Mouse (Mus musculus): ENCODE measurements around the gene Srebf1. TPM values are rescaled to one million over a fixed set of nuclear protein-coding genes. Genes with fewer than 3 reads are reported as not detected.

Gene Srebf1
- polyA plus RNA-seq, 1 experiment from 2014 or later: 50.9 TPM

GRCm38 (mm10) chr11:60185396-60186231 is 36.8 kb downstream of the Srebf1 start:
- 57% methylated on average over 20 of the region's 20 CpGs for WGBS
- peak overlapping the region; percentile 26; the same call in 1 of the 2 replicates for H3K9ac ChIP-seq
- no peak overlapping the region for H3K4me3 ChIP-seq
- H3K4me2 ChIP-seq: peak overlapping the region; percentile 14; the same call in 1 of the 2 replicates
- H3K27me3 ChIP-seq: no peaks in the 10 kb centered on the region
- H3K36me3 ChIP-seq: peaks cover 44% of the 10 kb centered on the region
- peaks cover 66% of the 10 kb centered on the region for H3K4me1 ChIP-seq (replicated peaks)
- no peaks in the 10 kb centered on the region for H3K9me3 ChIP-seq
- peak overlapping the region; percentile 87 for H3K27ac ChIP-seq (replicated peaks)
- ATAC-seq (ENCODE audit: low FRiP score, low read depth): peak; percentile 25; the same call in 1 of the 2 replicates

- H3K36me3 ChIP-seq: peaks cover 35% of the 10 kb centered on the region
- no peaks in the 10 kb centered on the region for H3K27me3 ChIP-seq
- ATAC-seq (ENCODE audit: low FRiP score, low read depth): peak; percentile 6; the same call in 1 of the 2 replicates
- WGBS: 17% methylated on average over 22 of the region's 22 CpGs
- H3K9ac ChIP-seq: peak overlapping the region; percentile 26
- no peak overlapping the region for H3K4me3 ChIP-seq
- H3K9me3 ChIP-seq: no peaks in the 10 kb centered on the region
- peak overlapping the region; percentile 14 for H3K4me2 ChIP-seq
- peak overlapping the region; percentile 87 for H3K27ac ChIP-seq (replicated peaks)
- H3K4me1 ChIP-seq (replicated peaks): peaks cover 72% of the 10 kb centered on the region
Measured at GRCm38 (mm10) chr11:60184346-60185325, 37.7 kb downstream of the Srebf1 start.

GRCm38 (mm10) chr11:60182741-60183140 is 39.6 kb downstream of the Srebf1 start:
- H3K9me3 ChIP-seq: no peaks in the 10 kb centered on the region
- peak; percentile 8 for ATAC-seq (ENCODE audit: low FRiP score, low read depth)
- peaks cover 90% of the 10 kb centered on the region for H3K4me1 ChIP-seq (replicated peaks)
- H3K4me2 ChIP-seq: peak overlapping the region; percentile 20
- peaks cover 21% of the 10 kb centered on the region for H3K36me3 ChIP-seq
- H3K9ac ChIP-seq: peak overlapping the region; percentile 27; the same call in 1 of the 2 replicates
- WGBS: 31% methylated on average over 2 of the region's 2 CpGs
- H3K4me3 ChIP-seq: no peak overlapping the region
- H3K27ac ChIP-seq (replicated peaks): peak overlapping the region; percentile 87
- H3K27me3 ChIP-seq: no peaks in the 10 kb centered on the region

- peaks cover 16% of the 10 kb centered on the region for H3K36me3 ChIP-seq
- H3K9ac ChIP-seq: peak overlapping the region; percentile 27; the same call in 1 of the 2 replicates
- 66% methylated on average over 12 of the region's 12 CpGs for WGBS
- H3K9me3 ChIP-seq: no peaks in the 10 kb centered on the region
- peak overlapping the region; percentile 20 for H3K4me2 ChIP-seq
- peak overlapping the region; percentile 87 for H3K27ac ChIP-seq (replicated peaks)
- peaks cover 91% of the 10 kb centered on the region for H3K4me1 ChIP-seq (replicated peaks)
- H3K4me3 ChIP-seq: no peak overlapping the region
- no peaks in the 10 kb centered on the region for H3K27me3 ChIP-seq
- ATAC-seq (ENCODE audit: low FRiP score, low read depth): no peak
Measured at GRCm38 (mm10) chr11:60182116-60182670, 40.2 kb downstream of the Srebf1 start.

- 0 out of 2 replicates have a peak overlapping the region, but pooled peaks have one; percentile 82 for H3K9ac ChIP-seq
- no peak for ATAC-seq (ENCODE audit: low FRiP score, low read depth)
- H3K36me3 ChIP-seq: no peaks in the 10 kb centered on the region
- no peaks in the 10 kb centered on the region for H3K9me3 ChIP-seq
- H3K4me1 ChIP-seq (replicated peaks): peaks cover 80% of the 10 kb centered on the region
- no peaks in the 10 kb centered on the region for H3K27me3 ChIP-seq
- peak overlapping the region; percentile 100 for H3K27ac ChIP-seq (replicated peaks)
- no peak overlapping the region for H3K4me3 ChIP-seq
- peak overlapping the region; percentile 92; the same call in 1 of the 2 replicates for H3K4me2 ChIP-seq
Measured at GRCm38 (mm10) chr11:60178506-60178905, 43.9 kb downstream of the Srebf1 start.

- Histone ChIP-seq H3K9me3 (no peaks in the 10 kb centered on the region), H3K36me3 (no peaks in the 10 kb centered on the region), H3K9ac (peak overlapping the region; percentile 82), H3K4me1 (replicated peaks) (peaks cover 80% of the 10 kb centered on the region), H3K4me2 (peak overlapping the region; percentile 92), H3K27me3 (no peaks in the 10 kb centered on the region), H3K4me3 (peak overlapping the region; percentile 68; the same call in 1 of the 2 replicates), H3K27ac (replicated peaks) (peak overlapping the region; percentile 100)
- WGBS: 48% methylated on average over 6 of the region's 6 CpGs
- ATAC-seq (ENCODE audit: low FRiP score, low read depth): no peak
Measured at GRCm38 (mm10) chr11:60178005-60178404, 44.4 kb downstream of the Srebf1 start.

GRCm38 (mm10) chr11:60176975-60177657 is 45.3 kb downstream of the Srebf1 start:
- H3K27ac ChIP-seq (replicated peaks): peak overlapping the region; percentile 100
- peak overlapping the region; percentile 68 for H3K4me3 ChIP-seq
- H3K9me3 ChIP-seq: no peaks in the 10 kb centered on the region
- no peaks in the 10 kb centered on the region for H3K36me3 ChIP-seq
- peak overlapping the region; percentile 82 for H3K9ac ChIP-seq
- peaks cover 77% of the 10 kb centered on the region for H3K4me1 ChIP-seq (replicated peaks)
- peak overlapping the region; percentile 92 for H3K4me2 ChIP-seq
- WGBS: 1% methylated on average over 42 of the region's 42 CpGs
- no peaks in the 10 kb centered on the region for H3K27me3 ChIP-seq
- ATAC-seq (ENCODE audit: low FRiP score, low read depth): peak; percentile 52

- ATAC-seq (ENCODE audit: low FRiP score, low read depth): peak; percentile 69
- 0% methylated on average over 63 of the region's 71 CpGs for WGBS
- peaks cover 74% of the 10 kb centered on the region for H3K4me1 ChIP-seq (replicated peaks)
Measured at GRCm38 (mm10) chr11:60176182-60176974, 46.0 kb downstream of the Srebf1 start.

GRCm38 (mm10) chr11:60175371-60176181 is 46.8 kb downstream of the Srebf1 start:
- Histone ChIP-seq H3K36me3 (no peaks in the 10 kb centered on the region), H3K9ac (peak overlapping the region; percentile 82), H3K27me3 (no peaks in the 10 kb centered on the region), H3K4me2 (peak overlapping the region; percentile 92), H3K27ac (replicated peaks) (peak overlapping the region; percentile 100), H3K9me3 (no peaks in the 10 kb centered on the region), H3K4me3 (peak overlapping the region; percentile 68), H3K4me1 (replicated peaks) (peaks cover 71% of the 10 kb centered on the region)
- WGBS: under 1% methylated on average over 60 of the region's 66 CpGs
- peak; percentile 61 for ATAC-seq (ENCODE audit: low FRiP score, low read depth)

More at GRCm38 (mm10) chr11:60176182-60176974, 46.0 kb downstream of the Srebf1 start:
- Histone ChIP-seq H3K9me3 (no peaks in the 10 kb centered on the region), H3K27me3 (no peaks in the 10 kb centered on the region), H3K27ac (replicated peaks) (peak overlapping the region; percentile 100), H3K9ac (peak overlapping the region; percentile 82), H3K4me3 (peak overlapping the region; percentile 68), H3K4me2 (peak overlapping the region; percentile 92), H3K36me3 (no peaks in the 10 kb centered on the region)
